Mouse (Mus musculus) limb, embryonic 14.5 days (tissue): Measurements from ENCODE around the gene Rngtt. TPM values are rescaled to one million over a fixed set of nuclear protein-coding genes. Genes with fewer than 3 reads are reported as not detected.

Experiments
- ATAC-seq: fragments of 200-750 bp; cut with Nextera tagmentation; 2 replicates; pipeline ENCODE4 v1.8.0; 2017; ENCODE audit warnings: low read depth, moderate number of reproducible peaks, moderate TSS enrichment; ENCODE audit not compliant: low FRiP score
- DNase-seq: peaks from one replicate; pipeline ENCODE4 v3.0.0-alpha.2; 2015; ENCODE audit warnings: low spot score
- H3K27ac ChIP-seq: fragments of 300-500 bp; sonication (generic); replicated peaks from 2 replicates; pipeline ENCODE4 v1.5.1; 2014; ENCODE audit warnings: low read depth, mild to moderate bottlenecking, low read length, moderate library complexity, mixed read lengths
- H3K27me3 ChIP-seq: fragments of 300-500 bp; sonication (generic); 2 replicates; pipeline ENCODE4 v1.6.1; 2014; ENCODE audit warnings: low read length, mixed read lengths; ENCODE audit not compliant: control insufficient read depth, insufficient read depth
- H3K36me3 ChIP-seq: fragments of 300-500 bp; sonication (generic); 2 replicates; pipeline ENCODE4 v1.6.1; 2014; ENCODE audit warnings: mild to moderate bottlenecking, low read length, moderate library complexity, mixed read lengths; ENCODE audit not compliant: control insufficient read depth, insufficient read depth
- H3K4me1 ChIP-seq: fragments of 300-500 bp; sonication (generic); 2 replicates; pipeline ENCODE4 v1.6.1; 2014; ENCODE audit warnings: antibody characterized with exemption, low read length, mixed read lengths; ENCODE audit not compliant: control insufficient read depth, insufficient read depth
- H3K4me2 ChIP-seq: fragments of 300-500 bp; sonication (generic); replicated peaks from 2 replicates; pipeline ENCODE4 v1.6.1; 2014; ENCODE audit warnings: low read depth, mild to moderate bottlenecking, low read length, moderate library complexity; ENCODE audit not compliant: severe bottlenecking
- H3K4me3 ChIP-seq: fragments of 300-500 bp; sonication (generic); replicated peaks from 2 replicates; pipeline ENCODE4 v1.5.1; 2014; ENCODE audit warnings: low read length
- H3K9ac ChIP-seq: fragments of 300-500 bp; sonication (generic); 2 replicates; pipeline ENCODE4 v1.6.1; 2014; ENCODE audit warnings: mild to moderate bottlenecking, low read depth, low read length, moderate library complexity; ENCODE audit not compliant: severe bottlenecking
- H3K9me3 ChIP-seq: fragments of 300-500 bp; sonication (generic); 2 replicates; pipeline ENCODE4 v1.6.1; 2016; ENCODE audit warnings: low read length; ENCODE audit not compliant: control insufficient read depth
- POLR2A ChIP-seq: fragments of 200-500 bp; IDR thresholded peaks from 2 replicates; pipeline ENCODE4 v1.8.0; 2012; ENCODE audit warnings: inconsistent platforms, mild to moderate bottlenecking, moderate library complexity, borderline replicate concordance; ENCODE audit not compliant: insufficient read depth, insufficient read length; ENCODE audit errors: extremely low read depth
- WGBS: fragments of 180-500 bp; shearing (Covaris S2); extraction: QIAGEN DNeasy Blood & Tissue Kit; methylation state at CpG from one replicate; pipeline ENCODE4 v1.1.7; 2014; 5-methylcytosine and 5-hydroxymethylcytosine counted together
- polyA plus RNA-seq, 2 experiments: library from polyadenylated mRNA; depleted of rRNA in 1 of 2; stranded (reverse) in 1 of 2; unstranded in 1 of 2; fragments of >200 nt; fragmentation: Nextera tagmentation in 1 of 2; extraction: Ambion mirVana in 1 of 2; gene quantifications; 2 replicates each; pipeline versions ENCODE4 v1.2.1 to v1.2.3; 2012 to 2014

The Rngtt gene
- 7.3 and 8.3 TPM in 2 replicates for polyA plus RNA-seq (2012; rRNA removed)
- 16.9 and 19.4 TPM in 2 replicates for polyA plus RNA-seq (2014; fragmentation: Nextera tagmentation; extraction: Ambion mirVana)

DNA sequence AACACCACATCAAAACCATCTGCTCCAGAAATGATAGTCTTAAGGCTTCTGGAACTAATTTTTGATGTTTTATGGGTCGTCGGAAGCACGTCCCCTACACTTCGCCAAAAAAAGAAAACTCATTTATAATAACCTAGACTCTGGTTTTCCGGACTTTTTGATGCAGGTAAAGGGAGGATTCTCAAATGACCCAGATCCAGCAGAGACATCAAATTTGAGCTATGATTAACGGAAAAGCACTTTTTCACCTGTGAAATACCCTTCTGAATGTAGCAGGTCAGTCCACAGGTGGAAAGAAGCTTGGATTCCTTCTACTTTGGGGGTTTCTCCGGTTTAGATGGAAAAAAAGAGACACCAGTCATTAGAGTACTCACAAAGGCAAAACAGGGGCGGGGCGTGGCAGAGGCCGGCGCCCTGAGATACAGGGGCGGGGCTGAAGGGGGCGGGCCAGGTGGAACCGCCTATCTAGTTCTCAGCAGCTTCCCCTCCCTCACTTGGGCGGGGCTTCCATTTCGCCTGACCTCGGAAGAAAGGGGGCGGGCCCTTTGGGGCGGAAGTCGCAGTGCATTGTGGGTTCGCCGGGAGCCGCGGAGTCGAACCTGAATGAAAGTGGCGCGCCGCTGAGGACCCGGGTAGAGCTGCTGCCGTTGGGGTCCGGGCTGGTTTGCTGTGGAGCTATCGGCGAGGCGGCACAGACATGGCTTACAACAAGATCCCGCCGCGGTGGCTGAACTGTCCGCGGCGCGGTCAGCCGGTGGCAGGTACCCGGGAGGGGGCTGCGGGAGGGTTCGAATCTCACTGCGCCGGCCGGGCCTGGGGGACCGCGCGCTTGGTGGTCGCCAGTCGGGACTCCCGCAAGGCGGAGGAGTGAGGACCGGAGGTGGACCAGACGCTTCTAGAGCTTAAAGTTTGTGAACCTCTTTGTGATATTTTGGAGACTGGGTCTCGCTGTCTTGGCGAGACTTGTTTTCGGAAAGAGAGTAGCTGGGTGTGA, at the start of gene Rngtt:
Gene Rngtt (plus strand): TSS at position 548 of the 994 bp plus-strand sequence.
- TF ChIP-seq POLR2A: no peak
- WGBS: 2% methylated on average over 55 of the region's 60 CpGs
- Histone ChIP-seq H3K4me1 (peaks cover 7% of the 10 kb centered on the region; the same call in 1 of the 2 replicates), H3K9me3 (no peaks in the 10 kb centered on the region), H3K4me2 (peak within 1 kb of the TSS; percentile 75), H3K27me3 (no peaks in the 10 kb centered on the region), H3K36me3 (no peaks in the 10 kb centered on the region), H3K9ac (peak within 1 kb of the TSS; percentile 80), H3K4me3 (peak within 1 kb of the TSS; percentile 72), H3K27ac (peak within 1 kb of the TSS; percentile 61)
- ATAC-seq (peak; percentile 95), DNase-seq (peak; percentile 97)

DNA sequence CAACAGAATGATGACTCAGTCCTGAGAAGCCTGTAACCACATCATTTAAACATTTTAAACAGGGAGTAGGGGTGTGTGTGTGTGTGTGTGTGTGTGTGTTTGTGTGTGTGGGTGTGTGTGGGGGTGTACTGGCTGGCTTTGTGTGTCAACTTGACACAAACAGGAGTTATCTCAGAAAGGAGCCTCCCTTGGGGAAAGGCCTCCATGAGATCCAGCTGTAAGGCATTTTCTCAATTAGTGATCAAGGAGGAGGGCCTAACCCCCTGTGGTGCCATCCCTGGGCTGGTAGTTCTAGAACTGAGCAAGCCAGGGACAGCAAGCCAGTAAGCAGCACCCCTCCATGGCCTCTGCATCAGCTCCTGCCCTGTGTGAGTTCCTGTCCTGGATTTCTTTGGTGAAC, 49.8 kb upstream of the Rngtt start:
- ATAC-seq (no peak), DNase-seq (no peak)
- Histone ChIP-seq H3K4me3 (no peak overlapping the region), H3K9me3 (no peaks in the 10 kb centered on the region), H3K4me1 (no peaks in the 10 kb centered on the region), H3K27me3 (no peaks in the 10 kb centered on the region), H3K9ac (no peak overlapping the region), H3K27ac (no peak overlapping the region), H3K36me3 (no peaks in the 10 kb centered on the region), H3K4me2 (no peak overlapping the region)
- no peak for TF ChIP-seq POLR2A

GRCm38 (mm10) chr4:33261311-33261753, 48.8 kb upstream of the Rngtt start:
- H3K4me1 ChIP-seq: no peaks in the 10 kb centered on the region
- no peaks in the 10 kb centered on the region for H3K36me3 ChIP-seq
- 41% methylated on average over 7 of the region's 7 CpGs for WGBS
- no peak overlapping the region for H3K9ac ChIP-seq
- no peaks in the 10 kb centered on the region for H3K27me3 ChIP-seq
- H3K4me3 ChIP-seq: no peak overlapping the region
- DNase-seq (peak; percentile 41), ATAC-seq (peak; percentile 62)
- no peak overlapping the region for H3K4me2 ChIP-seq
- TF ChIP-seq POLR2A: no peak
- no peak overlapping the region for H3K27ac ChIP-seq
- no peaks in the 10 kb centered on the region for H3K9me3 ChIP-seq

- WGBS: 65% methylated on average over 1 of the region's 1 CpGs
- no peak for TF ChIP-seq POLR2A
- no peak overlapping the region for H3K4me2 ChIP-seq
Observed at GRCm38 (mm10) chr4:33262897-33263296, 47.2 kb upstream of the Rngtt start.

DNA sequence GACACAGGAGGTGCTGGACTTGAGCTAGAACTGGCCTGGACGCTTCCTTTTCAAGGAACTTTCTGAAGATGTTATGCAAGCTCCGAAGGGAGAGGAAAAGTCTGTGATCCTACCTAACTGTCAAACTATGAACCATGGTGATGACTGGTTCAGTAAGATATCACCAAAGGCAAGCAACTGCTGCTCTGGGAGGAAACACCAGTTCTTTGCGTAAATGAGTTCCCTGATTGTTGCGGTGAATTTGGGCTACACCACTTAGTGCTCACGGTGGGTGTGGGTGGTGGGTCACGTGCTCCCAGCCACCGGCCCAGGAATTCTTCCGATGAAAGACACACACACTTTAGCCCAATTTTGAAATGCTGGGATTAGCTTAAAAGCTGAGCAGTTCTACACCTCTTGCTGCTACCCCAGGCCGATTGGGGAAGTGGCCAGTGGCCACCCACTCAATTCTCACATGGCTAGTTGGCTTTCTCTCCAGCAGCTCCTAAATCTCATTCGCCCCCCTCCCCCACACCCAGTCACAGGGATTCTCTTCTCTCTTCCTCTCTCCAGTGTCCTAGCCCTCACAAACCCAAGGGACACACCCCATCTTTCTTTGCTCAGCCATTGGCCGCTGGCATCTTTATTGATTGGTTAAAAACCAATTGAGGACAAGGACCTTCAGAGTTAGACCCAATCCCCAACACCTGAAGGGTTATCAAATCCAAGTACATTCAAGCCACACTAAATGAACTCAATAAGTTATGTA, 45.0 kb upstream of the Rngtt start:
- DNase-seq (no peak), ATAC-seq (no peak)
- Histone ChIP-seq H3K9ac (no peak overlapping the region), H3K36me3 (no peaks in the 10 kb centered on the region), H3K4me2 (no peak overlapping the region), H3K27me3 (no peaks in the 10 kb centered on the region), H3K27ac (no peak overlapping the region), H3K4me3 (no peak overlapping the region), H3K4me1 (no peaks in the 10 kb centered on the region), H3K9me3 (no peaks in the 10 kb centered on the region)
- TF ChIP-seq POLR2A: no peak
- 84% methylated on average over 11 of the region's 11 CpGs for WGBS

More at GRCm38 (mm10) chr4:33262897-33263296, 47.2 kb upstream of the Rngtt start:
- Histone ChIP-seq H3K9me3 (no peaks in the 10 kb centered on the region), H3K9ac (no peak overlapping the region), H3K36me3 (no peaks in the 10 kb centered on the region), H3K27ac (no peak overlapping the region), H3K4me1 (no peaks in the 10 kb centered on the region), H3K27me3 (no peaks in the 10 kb centered on the region), H3K4me3 (no peak overlapping the region)
- ATAC-seq (no peak), DNase-seq (no peak)
